ENCODE assay signal across 9 mouse cellular contexts in the genomic region with DNA sequence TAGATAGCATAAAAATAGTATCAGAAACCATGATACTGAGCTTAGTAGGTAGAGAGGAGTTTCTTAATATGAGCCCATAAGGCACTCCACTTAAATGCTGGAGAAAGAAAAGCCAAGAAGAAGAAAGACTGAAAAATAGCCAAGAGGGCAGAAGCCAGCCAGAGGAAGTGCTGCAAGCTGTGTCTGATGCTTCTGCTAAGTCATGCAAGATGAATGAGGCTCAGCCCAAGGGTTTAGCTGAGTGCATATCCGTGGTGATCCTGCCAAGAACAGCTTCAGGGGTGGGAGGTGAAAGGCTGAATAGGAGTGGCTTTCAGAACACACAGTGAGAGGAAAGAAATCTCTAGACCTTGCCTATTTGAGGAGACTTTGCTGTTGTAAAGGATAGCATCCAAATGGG.
A peak's percentile ranks its signal among the peaks of the same experiment; 100 is the strongest.
DNase-seq lines count a peak whose midpoint lies in the region; ATAC-seq and TF ChIP-seq lines count a peak whose summit lies in the region.
"Had no signal": no experiment of that assay in that cellular context is flagged by ENCODE, and none has a peak within 500 bp of the region (broad histone marks: within the 10 kb centered on the region; RNA-seq: fewer than 3 reads in every experiment).

No protein-coding gene starts in this region.

- no peaks in the 10 kb centered on the region for H3K9me3 ChIP-seq in forebrain, embryonic 14.5 days (replicated peaks; ENCODE audit: control insufficient read depth, low read length)
- no peaks in the 10 kb centered on the region for H3K9me3 ChIP-seq in forebrain, embryonic 11.5 days (ENCODE audit: control insufficient read depth, low read length)
- no peaks in the 10 kb centered on the region for H3K9me3 ChIP-seq in lung, embryonic 14.5 days (ENCODE audit: low read depth, low read length)
- H3K9me3 ChIP-seq: embryonic facial prominence, embryonic 12.5 days had no signal

- H3K36me3 ChIP-seq in forebrain, embryonic 14.5 days (ENCODE audit: control insufficient read depth, insufficient read depth, low read length): peaks cover 11% of the 10 kb centered on the region
- no peaks in the 10 kb centered on the region; the same call in 1 of the 2 replicates for H3K36me3 ChIP-seq in forebrain, embryonic 11.5 days (ENCODE audit: control insufficient read depth, insufficient read depth, low read length)
- no peaks in the 10 kb centered on the region for H3K36me3 ChIP-seq in lung, embryonic 14.5 days (ENCODE audit: insufficient read depth)
- H3K36me3 ChIP-seq: embryonic facial prominence, embryonic 12.5 days had no signal

- H3K4me1 ChIP-seq in forebrain, embryonic 14.5 days (ENCODE audit: control insufficient read depth, insufficient read depth, low read length): no peaks in the 10 kb centered on the region
- H3K4me1 ChIP-seq in forebrain, embryonic 11.5 days (replicated peaks; ENCODE audit: control insufficient read depth, insufficient read depth, low read length): no peaks in the 10 kb centered on the region
- H3K4me1 ChIP-seq in lung, embryonic 14.5 days (ENCODE audit: insufficient read depth): peaks cover 3% of the 10 kb centered on the region; the same call in 1 of the 2 replicates
- H3K4me1 ChIP-seq: embryonic facial prominence, embryonic 12.5 days had no signal

- H3K27ac ChIP-seq in forebrain, embryonic 14.5 days (ENCODE audit: low read depth, low read length): no peak overlapping the region
- H3K27ac ChIP-seq in forebrain, embryonic 11.5 days (ENCODE audit: low read depth, low read length): no peak overlapping the region
- no peak overlapping the region for H3K27ac ChIP-seq in lung, embryonic 14.5 days (ENCODE audit: low read depth)
- H3K27ac ChIP-seq: embryonic facial prominence, embryonic 12.5 days had no signal

- no peak overlapping the region for H3K4me2 ChIP-seq in forebrain, embryonic 14.5 days (ENCODE audit: low read length)
- no peak overlapping the region for H3K4me2 ChIP-seq in forebrain, embryonic 11.5 days (ENCODE audit: low read depth, low read length, severe bottlenecking)
- H3K4me2 ChIP-seq in lung, embryonic 14.5 days: no peak overlapping the region
- H3K4me2 ChIP-seq: embryonic facial prominence, embryonic 12.5 days had no signal

- H3K9ac ChIP-seq in forebrain, embryonic 14.5 days (ENCODE audit: low read length): no peak overlapping the region
- H3K9ac ChIP-seq in forebrain, embryonic 11.5 days (ENCODE audit: low read length): no peak overlapping the region
- H3K9ac ChIP-seq in lung, embryonic 14.5 days: no peak overlapping the region
- H3K9ac ChIP-seq: embryonic facial prominence, embryonic 12.5 days had no signal

- TF ChIP-seq CTCF in lung, embryonic 14.5 days (IDR thresholded peaks at IDR 0.05; ENCODE audit: low read depth): no peak

- no peak overlapping the region for H3K4me3 ChIP-seq in forebrain, embryonic 14.5 days (ENCODE audit: low read depth, low read length)
- no peak overlapping the region for H3K4me3 ChIP-seq in forebrain, embryonic 11.5 days (ENCODE audit: low read depth, low read length)
- H3K4me3 ChIP-seq in lung, embryonic 14.5 days (ENCODE audit: low read depth, low read length): no peak overlapping the region
- H3K4me3 ChIP-seq: embryonic facial prominence, embryonic 12.5 days had no signal

- WGBS in forebrain, embryonic 14.5 days: 7% methylated on average over 1 of the region's 1 CpGs
- 25% methylated on average over 1 of the region's 1 CpGs for WGBS in forebrain, embryonic 11.5 days
- WGBS in lung, embryonic 14.5 days: 0% methylated on average over 1 of the region's 1 CpGs

- no peaks in the 10 kb centered on the region for H3K27me3 ChIP-seq in forebrain, embryonic 14.5 days (replicated peaks; ENCODE audit: control insufficient read depth, insufficient read depth, low read length)
- no peaks in the 10 kb centered on the region for H3K27me3 ChIP-seq in forebrain, embryonic 11.5 days (ENCODE audit: control insufficient read depth, insufficient read depth, low read length)
- H3K27me3 ChIP-seq in lung, embryonic 14.5 days (ENCODE audit: insufficient read depth, low read length): no peaks in the 10 kb centered on the region
- H3K27me3 ChIP-seq: embryonic facial prominence, embryonic 12.5 days had no signal

- peak; percentile 38 for DNase-seq in forebrain, embryonic 14.5 days (ENCODE audit: low spot score)
- no peak for DNase-seq in forebrain, embryonic 11.5 days (ENCODE audit: low spot score)
- DNase-seq in ovary, adult 18-20 months (ENCODE audit: low spot score): peak; percentile 36
- DNase-seq in ovary, postnatal 10 days (ENCODE audit: low spot score): no peak
- DNase-seq in heart, adult 8-10 months (ENCODE audit: low spot score): peak; percentile 55
- peak; percentile 88 for DNase-seq in lung, embryonic 14.5 days
- peak; percentile 37 to 57 for DNase-seq in urinary bladder, postnatal 36 days (ENCODE audit: low spot score in 2 of 2)

- ATAC-seq in forebrain, embryonic 14.5 days: no peak
- no peak for ATAC-seq in forebrain, embryonic 11.5 days (replicated peaks; ENCODE audit: low FRiP score)
- peak; percentile 95 for ATAC-seq in lung, embryonic 14.5 days (ENCODE audit: insufficient read depth)
- ATAC-seq in erythroid progenitor cell, adult 5-6 weeks (replicated peaks; ENCODE audit: low FRiP score, poor library complexity, severe bottlenecking): no peak

Comparison
In these comparisons a context has a peak if more than half of its experiments do, and no peak if none do; other contexts are left out.
1. DNase-seq: peak in forebrain, embryonic 14.5 days (single experiment), ovary, adult 18-20 months (single experiment), heart, adult 8-10 months (single experiment), lung, embryonic 14.5 days (single experiment) and urinary bladder, postnatal 36 days (2 of 2); none in forebrain, embryonic 11.5 days (single experiment) and ovary, postnatal 10 days (single experiment).